Mouse (Mus musculus) ES-Bruce4 (cell line): Measurements from ENCODE around the gene Gjc3. TPM values are rescaled to one million over a fixed set of nuclear protein-coding genes. Genes with fewer than 3 reads are reported as not detected.

Experiments
- H3K27ac ChIP-seq: 2 replicates; pipeline ENCODE4 v1.5.1; 2012; ENCODE audit warnings: low read length, inconsistent platforms; ENCODE audit not compliant: insufficient read depth
- H3K27me3 ChIP-seq: 2 replicates; pipeline ENCODE4 v1.6.1; 2012; ENCODE audit warnings: mild to moderate bottlenecking, low read length, inconsistent platforms; ENCODE audit not compliant: control insufficient read depth, poor library complexity, insufficient read depth, severe bottlenecking
- H3K36me3 ChIP-seq: 2 replicates; pipeline ENCODE4 v1.6.1; 2012; ENCODE audit warnings: inconsistent platforms, mild to moderate bottlenecking, low read length, moderate library complexity; ENCODE audit not compliant: control insufficient read depth, poor library complexity, insufficient read depth, severe bottlenecking
- H3K4me1 ChIP-seq: one replicate; pipeline ENCODE4 v1.8.1; 2011; ENCODE audit warnings: low read length; ENCODE audit not compliant: control insufficient read depth, insufficient read depth
- H3K4me3 ChIP-seq: 2 replicates; pipeline ENCODE4 v1.5.1; 2011; ENCODE audit warnings: low read depth, mild to moderate bottlenecking, low read length
- H3K9ac ChIP-seq: 2 replicates; pipeline ENCODE4 v1.6.1; 2012; ENCODE audit warnings: low read depth, mild to moderate bottlenecking, inconsistent platforms; ENCODE audit not compliant: poor library complexity, severe bottlenecking
- H3K9me3 ChIP-seq: replicated peaks from 2 replicates; pipeline ENCODE4 v1.6.1; 2012; ENCODE audit warnings: mild to moderate bottlenecking, low read length, inconsistent platforms; ENCODE audit not compliant: control insufficient read depth, poor library complexity, insufficient read depth, severe bottlenecking
- CTCF ChIP-seq: IDR thresholded peaks from one replicate; pipeline ENCODE4 v1.8.1; 2011; ENCODE audit warnings: low read depth, low read length
- EP300 ChIP-seq: IDR thresholded peaks from 2 replicates; pipeline ENCODE4 v1.6.1; 2011; ENCODE audit warnings: low read depth, low read length; ENCODE audit not compliant: insufficient read depth
- POLR2A ChIP-seq: IDR thresholded peaks from one replicate; pipeline ENCODE4 v1.8.1; 2011; ENCODE audit warnings: low read length; ENCODE audit not compliant: insufficient read depth
- polyA plus RNA-seq: library from polyadenylated mRNA; stranded (reverse); fragments of >200 nt; gene quantifications from 2 replicates; pipeline ENCODE4 v1.2.4, GENCODE M21; 2011; ENCODE audit warnings: low read depth; ENCODE audit not compliant: missing spikeins, insufficient read depth, insufficient read length

Gene Gjc3
- not detected in 2 replicates for polyA plus RNA-seq

GRCm38 (mm10) chr5:137962945-137963344 lies at the start of gene Gjc3:
Gene Gjc3, minus strand, starts transcription at chr5:137963098.
- Histone ChIP-seq H3K9ac (no peak within 1 kb of the TSS), H3K4me1 (no peaks in the 10 kb centered on the region), H3K9me3 (no peaks in the 10 kb centered on the region), H3K27ac (no peak within 1 kb of the TSS), H3K36me3 (no peaks in the 10 kb centered on the region), H3K4me3 (no peak within 1 kb of the TSS), H3K27me3 (no peaks in the 10 kb centered on the region; the same call in 1 of the 2 replicates)
- TF ChIP-seq EP300 (no peak), CTCF (no peak), POLR2A (no peak)

DNA sequence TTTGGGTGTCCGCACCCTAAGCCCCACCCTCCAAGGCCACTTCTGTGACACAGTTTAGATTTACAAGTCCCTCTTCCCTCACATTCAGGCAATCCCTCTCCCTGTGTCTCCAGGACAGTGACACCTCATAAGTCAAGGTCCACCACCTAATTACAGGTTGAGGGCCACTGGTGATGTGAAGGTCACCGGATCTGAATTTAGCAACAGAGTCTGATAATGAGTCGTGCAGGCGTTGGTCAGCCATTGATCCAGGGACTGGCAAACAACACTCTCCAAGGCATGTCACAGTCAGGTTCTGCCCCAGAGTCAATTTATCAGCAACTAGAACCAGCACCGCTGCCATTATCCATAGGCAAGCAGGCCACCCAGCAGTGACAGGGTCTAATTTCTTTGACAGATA lies 49.5 kb upstream of the Gjc3 start:
- Histone ChIP-seq H3K4me1 (no peaks in the 10 kb centered on the region), H3K9me3 (peaks cover 5% of the 10 kb centered on the region; the same call in 1 of the 2 replicates), H3K27me3 (no peaks in the 10 kb centered on the region), H3K4me3 (no peak overlapping the region), H3K27ac (no peak overlapping the region), H3K36me3 (no peaks in the 10 kb centered on the region), H3K9ac (no peak overlapping the region)
- TF ChIP-seq POLR2A = no peak
- TF ChIP-seq CTCF = no peak
- TF ChIP-seq EP300 = no peak

- H3K36me3 ChIP-seq = no peaks in the 10 kb centered on the region
- no peak overlapping the region for H3K9ac ChIP-seq
- H3K4me3 ChIP-seq = no peak overlapping the region
- H3K9me3 ChIP-seq = peaks cover 18% of the 10 kb centered on the region
- no peak overlapping the region for H3K27ac ChIP-seq
- TF ChIP-seq EP300 = no peak
- TF ChIP-seq CTCF = no peak
- no peak for TF ChIP-seq POLR2A
- no peaks in the 10 kb centered on the region for H3K27me3 ChIP-seq
- H3K4me1 ChIP-seq = no peaks in the 10 kb centered on the region
These were observed 46.5 kb upstream of the Gjc3 start for GRCm38 (mm10) chr5:138009437-138009836.

DNA sequence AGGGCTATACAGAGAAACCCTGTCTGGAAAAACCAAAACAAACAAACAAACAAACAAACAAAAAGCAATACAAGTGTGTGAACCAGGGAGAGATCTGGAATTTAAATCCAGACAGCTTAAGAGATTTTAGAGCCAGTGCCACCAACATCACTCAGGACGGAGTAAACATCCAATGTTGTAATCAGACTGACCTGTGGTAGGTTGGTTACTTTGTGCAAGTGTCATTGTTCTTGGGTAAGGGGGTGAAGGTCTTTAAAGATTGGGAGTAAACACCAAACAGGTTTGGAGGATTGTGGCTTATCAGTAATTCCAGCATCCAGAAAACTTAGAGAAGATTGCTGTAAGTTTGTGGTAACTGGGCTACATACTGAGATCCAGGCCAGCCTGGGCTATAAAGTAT lies 23.5 kb upstream of the Gjc3 start:
- Histone ChIP-seq H3K9me3 (no peaks in the 10 kb centered on the region), H3K9ac (no peak overlapping the region), H3K36me3 (no peaks in the 10 kb centered on the region), H3K27ac (no peak overlapping the region), H3K4me1 (peaks cover 1% of the 10 kb centered on the region), H3K27me3 (no peaks in the 10 kb centered on the region), H3K4me3 (no peak overlapping the region)
- TF ChIP-seq POLR2A (no peak), CTCF (no peak), EP300 (no peak)

DNA sequence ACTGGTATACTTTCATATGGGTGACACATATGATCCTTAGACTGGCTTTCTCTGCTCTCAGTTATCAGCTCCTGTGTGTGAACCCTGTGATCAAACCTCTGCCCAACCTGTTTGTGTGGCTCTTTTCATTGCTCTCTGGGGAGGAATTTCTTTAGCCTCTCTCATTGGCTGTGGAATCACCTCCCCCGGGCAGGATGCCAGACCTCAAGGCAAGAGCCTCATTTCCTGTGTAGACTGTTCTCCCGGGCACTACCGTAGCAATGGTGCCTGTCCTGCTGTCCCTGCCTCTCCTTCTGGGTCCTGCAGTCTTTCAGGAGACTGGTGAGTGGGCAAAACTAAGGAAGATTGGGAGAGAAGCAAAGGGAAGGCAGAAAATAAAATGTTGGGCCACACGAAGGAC lies 18.4 kb upstream of the Gjc3 start, which contains the start of gene Azgp1:
Azgp1 (plus strand) TSS at position 221 of the 400 bp plus-strand sequence.
- no peak within 1 kb of the TSS for H3K4me3 ChIP-seq

DNA sequence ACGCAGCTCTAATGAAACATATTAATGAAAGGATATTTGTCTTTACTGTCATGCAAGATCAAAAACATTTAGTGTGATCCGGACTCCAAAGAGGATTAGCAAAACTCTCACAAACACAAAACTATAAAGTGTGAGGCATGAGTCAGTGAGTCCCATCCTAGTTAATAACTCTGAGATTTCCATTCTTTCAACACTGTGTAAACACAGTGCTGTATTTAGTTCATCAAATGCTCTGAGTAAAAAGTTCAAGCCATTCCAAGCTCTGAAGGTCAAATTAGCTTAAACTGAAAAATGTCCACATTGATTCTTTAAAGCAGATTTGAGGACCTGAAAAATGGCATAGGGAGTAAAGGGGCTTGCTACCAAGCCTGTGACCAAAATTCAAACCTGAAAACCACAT lies 16.2 kb upstream of the Gjc3 start:
- Histone ChIP-seq H3K4me3 (no peak overlapping the region), H3K36me3 (no peaks in the 10 kb centered on the region), H3K27ac (no peak overlapping the region), H3K9me3 (no peaks in the 10 kb centered on the region), H3K4me1 (no peaks in the 10 kb centered on the region), H3K9ac (no peak overlapping the region), H3K27me3 (no peaks in the 10 kb centered on the region)
- TF ChIP-seq CTCF = no peak
- no peak for TF ChIP-seq POLR2A
- no peak for TF ChIP-seq EP300

More for the DNA sequence above, 18.4 kb upstream of the Gjc3 start, which contains the start of gene Azgp1:
- TF ChIP-seq EP300 (no peak), CTCF (no peak), POLR2A (no peak)
- no peaks in the 10 kb centered on the region for H3K9me3 ChIP-seq
- H3K36me3 ChIP-seq = no peaks in the 10 kb centered on the region
- no peaks in the 10 kb centered on the region for H3K4me1 ChIP-seq
- H3K27ac ChIP-seq = no peak within 1 kb of the TSS
- no peaks in the 10 kb centered on the region for H3K27me3 ChIP-seq
- H3K9ac ChIP-seq = no peak within 1 kb of the TSS
